Mouse (Mus musculus) lung, embryonic 16.5 days (tissue): ENCODE measurements at regions not wholly inside any gene's neighbourhood (a gene's known extent, or its start where the extent isn't known, plus 50 kb on each side); places are given as distances from the start of the nearest gene placed in this dataset.
"Not testable (repeated sequence)": the region's sequence is repeated elsewhere in the genome, so short reads cannot be mapped to it uniquely, and the experiment has no call there.

Source experiments
- ATAC-seq: fragments of 200-750 bp; cut with Nextera tagmentation; 2 replicates; pipeline ENCODE4 v1.8.0; 2017; ENCODE audit warnings: low read depth, mild to moderate bottlenecking, moderate library complexity
- H3K27ac ChIP-seq: fragments of 300-500 bp; sonication (generic); 2 replicates; pipeline ENCODE4 v1.5.1; 2014; ENCODE audit warnings: mild to moderate bottlenecking, control low read depth, low read length
- H3K27me3 ChIP-seq: fragments of 300-500 bp; sonication (generic); 2 replicates; pipeline ENCODE4 v1.6.1; 2014; ENCODE audit warnings: low read depth, low read length, mixed read lengths; ENCODE audit not compliant: control insufficient read depth, insufficient read depth
- H3K36me3 ChIP-seq: fragments of 300-500 bp; sonication (generic); 2 replicates; pipeline ENCODE4 v1.6.1; 2014; ENCODE audit warnings: low read length; ENCODE audit not compliant: control insufficient read depth, insufficient read depth
- H3K4me1 ChIP-seq: fragments of 300-500 bp; sonication (generic); replicated peaks from 2 replicates; pipeline ENCODE4 v1.6.1; 2014; ENCODE audit warnings: low read length, mixed read lengths; ENCODE audit not compliant: control insufficient read depth, insufficient read depth
- H3K4me2 ChIP-seq: fragments of 300-500 bp; sonication (generic); 2 replicates; pipeline ENCODE4 v1.6.1; 2014; ENCODE audit warnings: low read depth, low read length, control low read depth
- H3K4me3 ChIP-seq: fragments of 300-500 bp; sonication (generic); 2 replicates; pipeline ENCODE4 v1.5.1; 2014; ENCODE audit warnings: mild to moderate bottlenecking, low read length, control low read depth
- H3K9ac ChIP-seq: fragments of 300-500 bp; sonication (generic); 2 replicates; pipeline ENCODE4 v1.6.1; 2014; ENCODE audit warnings: low read length, control low read depth
- H3K9me3 ChIP-seq: fragments of 300-500 bp; sonication (generic); 2 replicates; pipeline ENCODE4 v1.6.1; 2016; ENCODE audit warnings: low read length; ENCODE audit not compliant: control insufficient read depth
- WGBS: fragments of 180-500 bp; shearing (Covaris S2); extraction: QIAGEN DNeasy Blood & Tissue Kit; methylation state at CpG from one replicate; pipeline ENCODE4 v1.1.7; 2014; 5-methylcytosine and 5-hydroxymethylcytosine counted together

DNA sequence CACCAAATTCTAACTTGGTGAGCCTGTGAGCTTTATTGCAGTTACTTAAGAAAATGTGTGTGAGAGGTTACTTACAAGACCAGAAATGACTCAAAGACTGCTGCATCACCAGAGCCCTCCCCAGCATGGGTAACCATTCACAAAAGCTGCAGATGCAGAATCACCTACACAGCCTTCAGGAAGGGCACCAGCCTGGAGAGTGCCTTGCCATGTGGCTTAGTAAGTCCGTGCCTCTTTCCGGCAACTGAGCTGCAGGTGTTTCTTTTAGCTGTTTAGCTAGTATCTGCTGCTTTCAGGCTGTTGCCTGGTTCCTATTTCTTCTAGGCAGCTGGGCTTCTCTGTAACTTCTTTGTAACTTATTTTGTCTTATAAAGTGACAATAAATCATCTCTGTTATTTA, 213.2 kb upstream of the Stxbp6 start:
- Histone ChIP-seq H3K9ac (no peak overlapping the region), H3K36me3 (no peaks in the 10 kb centered on the region), H3K9me3 (no peaks in the 10 kb centered on the region), H3K4me1 (no peaks in the 10 kb centered on the region), H3K27ac (no peak overlapping the region), H3K27me3 (no peaks in the 10 kb centered on the region), H3K4me2 (no peak overlapping the region), H3K4me3 (no peak overlapping the region)
- WGBS: 46% methylated on average over 2 of the region's 2 CpGs
- ATAC-seq: no peak

DNA sequence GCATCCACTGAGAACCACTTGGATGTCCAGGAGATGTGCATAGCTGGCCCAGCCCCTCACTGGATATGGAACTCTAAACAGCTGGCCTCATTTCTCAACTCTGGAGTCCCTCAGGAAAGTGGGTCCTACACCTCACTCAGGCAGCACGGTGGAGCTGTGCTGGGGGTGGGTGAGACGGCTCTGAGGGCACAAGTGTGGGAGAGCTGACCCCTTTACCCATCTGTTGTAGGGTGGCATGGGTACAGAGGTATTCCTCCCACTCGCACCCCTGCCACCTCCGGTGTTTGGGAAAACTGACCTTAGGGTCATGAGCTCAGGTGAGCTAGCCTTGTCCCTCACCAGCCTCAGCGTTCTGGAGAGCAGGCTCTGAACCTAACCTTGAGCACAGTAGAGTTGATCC, 181.8 kb upstream of the Stxbp6 start:
- ATAC-seq: no peak
- no peak overlapping the region for H3K9ac ChIP-seq
- H3K36me3 ChIP-seq: no peaks in the 10 kb centered on the region
- H3K4me2 ChIP-seq: no peak overlapping the region
- no peaks in the 10 kb centered on the region for H3K4me1 ChIP-seq
- H3K27ac ChIP-seq: no peak overlapping the region
- 84% methylated on average over 5 of the region's 5 CpGs for WGBS
- no peak overlapping the region for H3K4me3 ChIP-seq
- H3K27me3 ChIP-seq: no peaks in the 10 kb centered on the region
- H3K9me3 ChIP-seq: no peaks in the 10 kb centered on the region

DNA sequence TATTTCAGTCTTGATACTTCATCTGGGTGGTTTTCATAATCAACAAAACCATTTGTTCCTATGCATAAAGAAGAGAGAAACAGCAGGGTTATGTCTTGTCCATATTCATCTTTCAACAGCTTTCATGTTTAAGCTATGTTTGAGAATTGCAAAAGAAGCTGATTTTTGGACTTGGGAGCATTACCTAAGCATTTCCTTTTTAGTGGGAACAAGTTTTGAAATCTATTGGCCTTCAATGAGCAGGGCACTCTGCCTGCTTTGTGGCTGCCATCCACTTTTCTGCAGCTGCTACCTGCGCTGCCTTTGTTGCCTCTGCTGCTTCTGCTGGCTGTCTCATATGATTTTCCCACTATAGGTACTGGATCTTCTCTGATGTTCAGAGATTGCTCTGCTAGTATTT, 136.6 kb upstream of the Stxbp6 start:
- no peak overlapping the region for H3K4me3 ChIP-seq
- H3K27ac ChIP-seq: no peak overlapping the region
- no peaks in the 10 kb centered on the region for H3K9me3 ChIP-seq
- no peaks in the 10 kb centered on the region for H3K36me3 ChIP-seq
- H3K9ac ChIP-seq: no peak overlapping the region
- H3K4me1 ChIP-seq: no peaks in the 10 kb centered on the region
- no peaks in the 10 kb centered on the region for H3K27me3 ChIP-seq
- no peak overlapping the region for H3K4me2 ChIP-seq
- 81% methylated on average over 1 of the region's 1 CpGs for WGBS
- ATAC-seq: no peak

DNA sequence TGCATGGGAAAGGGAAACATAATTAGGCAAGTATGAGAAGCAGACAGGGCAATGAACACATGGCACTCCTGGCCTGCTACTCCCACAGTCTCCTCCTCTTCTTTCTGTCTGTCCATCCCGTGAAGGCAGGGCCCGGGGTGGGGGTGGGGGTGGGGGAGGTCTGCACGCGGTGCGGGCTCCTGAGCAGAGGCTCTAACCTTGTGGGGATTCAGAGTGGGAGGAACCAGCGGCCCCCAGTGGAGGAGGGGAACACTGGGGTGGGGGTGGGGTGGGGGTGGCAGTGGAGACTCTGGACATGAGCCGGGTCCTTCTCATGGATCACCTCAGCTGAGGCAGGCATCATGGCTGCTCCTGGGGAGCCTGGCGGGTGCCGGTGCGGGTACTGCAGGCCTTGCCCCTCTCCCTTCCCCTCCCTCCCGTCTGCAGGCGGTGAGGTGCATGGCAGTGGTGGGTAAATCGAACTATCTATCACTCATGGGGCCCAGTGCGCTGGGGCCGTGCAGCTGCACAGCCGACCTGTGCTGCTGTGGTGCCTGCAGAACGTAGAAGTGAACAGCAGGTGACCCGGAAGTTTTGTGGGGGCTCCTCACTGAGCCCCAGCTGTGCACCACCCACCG, 120.9 kb upstream of the Stxbp6 start:
- WGBS: 56% methylated on average over 13 of the region's 19 CpGs

DNA sequence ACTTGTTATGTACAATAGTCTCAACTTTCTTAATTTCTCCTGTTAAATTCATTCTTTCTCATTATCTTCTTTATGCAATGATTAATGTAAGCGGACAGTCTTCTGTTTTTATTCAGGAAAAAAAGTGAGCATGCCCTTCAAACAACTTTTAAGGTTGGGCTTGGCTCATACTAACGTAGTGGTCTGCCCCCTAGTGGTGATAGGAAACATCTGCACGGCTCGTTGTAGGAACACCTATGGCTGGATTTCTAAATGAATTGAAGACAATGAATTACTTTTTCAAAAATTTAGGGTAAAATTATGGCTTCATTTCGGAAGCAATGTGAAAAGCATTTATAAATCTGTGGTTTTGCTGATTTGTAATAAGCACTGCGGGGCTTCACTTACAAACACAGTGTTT, 112.6 kb upstream of the Stxbp6 start:
- H3K4me3 ChIP-seq: no peak overlapping the region
- 10% methylated on average over 6 of the region's 6 CpGs for WGBS
- no peak overlapping the region for H3K9ac ChIP-seq
- H3K4me2 ChIP-seq: no peak overlapping the region
- no peaks in the 10 kb centered on the region for H3K9me3 ChIP-seq
- H3K36me3 ChIP-seq: no peaks in the 10 kb centered on the region
- no peaks in the 10 kb centered on the region for H3K27me3 ChIP-seq
- H3K4me1 ChIP-seq: no peaks in the 10 kb centered on the region
- H3K27ac ChIP-seq: no peak overlapping the region
- no peak for ATAC-seq

More for the DNA sequence above, 120.9 kb upstream of the Stxbp6 start:
- no peaks in the 10 kb centered on the region for H3K36me3 ChIP-seq
- H3K27ac ChIP-seq: no peak overlapping the region
- H3K4me2 ChIP-seq: no peak overlapping the region
- no peaks in the 10 kb centered on the region for H3K4me1 ChIP-seq
- H3K9ac ChIP-seq: no peak overlapping the region
- H3K9me3 ChIP-seq: no peaks in the 10 kb centered on the region
- H3K27me3 ChIP-seq: no peaks in the 10 kb centered on the region
- H3K4me3 ChIP-seq: no peak overlapping the region
- ATAC-seq: no peak

DNA sequence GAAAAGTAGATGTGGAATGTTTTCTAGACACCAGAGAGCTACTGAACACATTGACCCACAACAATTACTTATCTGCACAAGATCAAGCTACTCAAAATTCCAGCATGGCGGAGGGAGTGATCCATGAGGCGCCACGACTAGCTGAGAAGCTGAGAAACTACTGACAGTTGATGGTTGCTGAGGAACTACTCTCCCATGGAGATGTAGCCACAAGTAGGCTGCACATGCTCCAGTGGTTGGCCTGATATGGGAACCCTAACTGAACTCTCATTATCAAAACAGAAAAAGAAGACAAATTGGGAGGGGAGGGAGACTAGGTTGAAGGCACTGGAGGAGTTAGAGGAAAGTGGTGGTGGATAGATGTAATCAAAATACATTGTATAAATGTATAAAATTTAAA, 110.0 kb upstream of the Stxbp6 start:
- WGBS: 76% methylated on average over 3 of the region's 3 CpGs
- no peaks in the 10 kb centered on the region for H3K27me3 ChIP-seq
- H3K36me3 ChIP-seq: no peaks in the 10 kb centered on the region
- H3K9ac ChIP-seq: no peak overlapping the region
- H3K27ac ChIP-seq: no peak overlapping the region
- ATAC-seq: no peak
- H3K9me3 ChIP-seq: no peaks in the 10 kb centered on the region
- H3K4me1 ChIP-seq: no peaks in the 10 kb centered on the region
- H3K4me2 ChIP-seq: no peak overlapping the region
- H3K4me3 ChIP-seq: no peak overlapping the region

DNA sequence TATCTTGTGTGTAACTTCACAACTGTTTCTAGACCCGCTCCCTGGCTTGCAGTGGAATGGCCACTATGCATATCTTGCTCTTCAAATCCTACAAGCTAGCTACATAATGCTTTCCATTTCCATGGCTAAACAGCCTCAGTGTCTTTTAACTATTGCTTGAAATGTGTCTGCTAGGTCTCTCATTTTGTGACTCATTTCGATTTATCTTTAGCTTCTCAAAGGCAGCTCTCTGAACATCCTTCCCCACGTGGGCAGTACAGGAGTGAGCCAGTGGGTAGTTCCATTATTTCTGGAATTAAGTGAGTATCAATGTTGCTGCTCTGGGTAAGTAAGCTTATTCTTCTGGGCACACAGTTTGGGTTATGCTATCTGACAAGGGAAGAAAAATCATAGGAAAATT, 102.9 kb upstream of the Stxbp6 start:
- Histone ChIP-seq H3K4me3 (no peak overlapping the region), H3K9me3 (no peaks in the 10 kb centered on the region), H3K4me2 (no peak overlapping the region), H3K9ac (no peak overlapping the region), H3K4me1 (no peaks in the 10 kb centered on the region), H3K36me3 (no peaks in the 10 kb centered on the region), H3K27me3 (no peaks in the 10 kb centered on the region), H3K27ac (no peak overlapping the region)
- 70% methylated on average over 3 of the region's 3 CpGs for WGBS
- ATAC-seq: no peak

DNA sequence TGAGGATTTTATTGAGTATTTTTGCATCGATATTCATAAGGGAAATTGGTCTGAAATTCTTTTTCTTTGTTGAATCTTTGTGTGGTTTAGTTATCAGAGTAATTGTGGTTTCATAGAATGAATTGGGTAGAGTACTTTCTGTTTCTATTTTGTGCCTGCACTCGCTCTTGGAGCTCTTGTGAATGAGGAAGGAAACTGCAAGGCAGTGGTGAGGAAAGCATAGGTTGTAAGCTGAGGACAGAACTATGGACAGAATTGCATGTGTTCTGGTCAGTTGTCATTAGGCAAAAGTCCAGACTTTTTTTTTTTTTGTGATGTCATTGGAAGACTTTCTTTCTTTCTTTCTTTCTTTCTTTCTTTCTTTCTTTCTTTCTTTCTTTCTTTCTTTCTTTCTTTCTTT, 100.8 kb upstream of the Stxbp6 start:
- H3K27me3 ChIP-seq, H3K4me3 ChIP-seq, H3K36me3 ChIP-seq, H3K27ac ChIP-seq, H3K4me2 ChIP-seq, H3K9ac ChIP-seq, H3K4me1 ChIP-seq, ATAC-seq, H3K9me3 ChIP-seq: not testable (repeated sequence)
- WGBS: 85% methylated on average over 2 of the region's 2 CpGs

DNA sequence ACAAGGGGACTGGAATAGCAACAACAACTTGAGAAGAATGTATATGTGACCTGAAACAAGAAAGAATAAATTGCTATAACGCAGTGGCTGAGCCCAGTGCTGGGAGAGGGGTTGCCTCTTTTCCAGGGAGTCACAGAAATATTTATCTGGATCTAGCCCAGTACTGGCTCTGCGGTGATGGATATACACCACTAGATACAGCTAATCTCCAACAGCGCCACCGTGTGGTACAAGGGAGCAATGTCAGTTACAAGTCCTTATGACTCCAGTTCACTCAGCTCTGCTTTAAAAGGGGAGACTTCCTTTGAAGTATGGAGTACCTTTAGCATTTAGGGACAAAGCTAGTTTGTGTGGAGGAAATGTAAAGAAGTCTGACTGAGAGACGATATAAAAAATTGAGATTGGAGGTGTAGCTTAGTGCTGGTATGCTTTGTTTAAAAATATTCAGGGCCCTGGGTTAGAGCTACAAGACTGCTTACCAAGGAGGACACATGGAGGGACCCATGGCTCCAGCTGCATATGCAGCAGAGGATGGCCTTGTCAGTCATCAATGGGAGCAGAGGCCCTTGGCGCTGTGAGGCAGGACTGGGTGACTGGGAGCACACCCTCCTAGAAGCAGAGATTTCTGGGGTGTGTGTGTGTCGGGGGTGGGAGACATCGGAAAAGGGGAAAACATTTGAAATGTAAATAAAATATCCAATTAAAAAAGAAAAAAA, 97.6 kb upstream of the Stxbp6 start:
- WGBS: 35% methylated on average over 8 of the region's 8 CpGs
- peak; percentile 61 for ATAC-seq
- Histone ChIP-seq H3K4me1 (no peaks in the 10 kb centered on the region), H3K36me3 (no peaks in the 10 kb centered on the region), H3K27ac (no peak overlapping the region), H3K27me3 (no peaks in the 10 kb centered on the region), H3K9me3 (no peaks in the 10 kb centered on the region), H3K4me3 (no peak overlapping the region), H3K9ac (no peak overlapping the region), H3K4me2 (no peak overlapping the region)
